Mouse (Mus musculus) cerebellum, adult 2 months (tissue): ENCODE data around the gene Timm23. TPM values are rescaled to one million over a fixed set of nuclear protein-coding genes. Genes with fewer than 3 reads are reported as not detected.

Experiments used
- DNase-seq, 2 experiments: peaks; one replicate each; pipeline ENCODE4 v3.0.0; 2021
- H3K27ac ChIP-seq: fragments of 200-500 bp; 2 replicates; pipeline ENCODE4 v1.5.1; 2012; ENCODE audit warnings: low read length, control low read depth, inconsistent platforms; ENCODE audit not compliant: insufficient read depth
- H3K27me3 ChIP-seq: fragments of 200-500 bp; 2 replicates; pipeline ENCODE4 v1.6.1; 2012; ENCODE audit warnings: inconsistent platforms, mild to moderate bottlenecking, low read length, moderate library complexity; ENCODE audit not compliant: control insufficient read depth, insufficient read depth
- H3K4me1 ChIP-seq: fragments of 200-500 bp; 2 replicates; pipeline ENCODE4 v1.6.1; 2011; ENCODE audit warnings: low read length; ENCODE audit not compliant: control insufficient read depth, insufficient read depth
- H3K4me3 ChIP-seq: fragments of 200-500 bp; replicated peaks from 2 replicates; pipeline ENCODE3; 2011; ENCODE audit warnings: mild to moderate bottlenecking, low read depth, low read length, control low read depth; ENCODE audit not compliant: insufficient read depth
- CTCF ChIP-seq: fragments of 200-500 bp; IDR thresholded peaks from 2 replicates; pipeline ENCODE4 v1.5.1; 2011; ENCODE audit warnings: low read depth, mild to moderate bottlenecking, control low read depth, low read length, moderate library complexity, borderline replicate concordance; ENCODE audit not compliant: insufficient read depth
- POLR2A ChIP-seq: fragments of 200-500 bp; IDR thresholded peaks from 2 replicates; pipeline ENCODE4 v1.6.1; 2011; ENCODE audit warnings: low read length, control low read depth, borderline replicate concordance; ENCODE audit not compliant: insufficient read depth
- WGBS: fragments of 180-500 bp; shearing (Covaris S2); methylation state at CpG from one replicate; pipeline ENCODE4 v1.1.7; 2018; 5-methylcytosine and 5-hydroxymethylcytosine counted together
- polyA plus RNA-seq: library from polyadenylated mRNA; depleted of rRNA; stranded (reverse); fragments of >200 nt; gene quantifications from 2 replicates; pipeline ENCODE4 v1.2.3, GENCODE M21; 2012

The Timm23 gene
- polyA plus RNA-seq, 1 experiment, result 182 TPM

GRCm38 (mm10) chr14:32170137-32170536, 31.6 kb downstream of the Timm23 start:
- H3K27me3 ChIP-seq, result no peaks in the 10 kb centered on the region
- no peak for DNase-seq
- 73% methylated on average over 4 of the region's 4 CpGs for WGBS
- no peaks in the 10 kb centered on the region; the same call in 1 of the 2 replicates for H3K4me1 ChIP-seq
- H3K27ac ChIP-seq, result no peak overlapping the region
- H3K4me3 ChIP-seq, result no peak overlapping the region
- TF ChIP-seq POLR2A (no peak), CTCF (no peak)

DNA sequence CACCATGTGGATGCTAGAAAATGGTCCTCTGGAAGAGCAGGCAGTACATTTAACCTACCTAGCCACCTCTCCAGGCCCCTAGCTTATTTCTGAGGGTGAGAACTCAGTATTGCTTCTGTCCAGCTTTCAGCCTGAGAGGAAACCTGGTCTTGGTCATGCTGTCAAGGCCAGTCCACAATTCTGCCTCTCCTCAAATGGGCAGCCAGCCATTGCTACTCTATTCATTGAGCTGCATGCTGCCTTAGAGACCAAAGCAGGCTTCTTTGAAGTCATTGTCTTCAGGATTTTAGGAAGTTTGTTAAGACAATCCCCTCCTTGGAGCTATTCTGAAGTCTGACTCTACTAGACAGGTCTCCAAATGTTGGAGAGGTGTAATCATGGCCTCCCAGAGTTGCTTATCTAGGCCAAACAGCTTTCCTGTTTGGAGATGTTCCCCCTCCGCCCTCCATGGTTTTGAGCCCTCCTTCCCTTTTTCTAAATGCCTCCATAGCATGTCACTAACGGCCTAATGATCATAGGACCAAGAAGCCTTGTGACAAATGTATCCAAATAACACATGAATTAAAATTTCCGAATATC, 33.0 kb downstream of the Timm23 start:
- Histone ChIP-seq H3K4me1 (no peaks in the 10 kb centered on the region; the same call in 1 of the 2 replicates), H3K27ac (no peak overlapping the region), H3K4me3 (no peak overlapping the region), H3K27me3 (no peaks in the 10 kb centered on the region)
- WGBS, result 76% methylated on average over 3 of the region's 3 CpGs
- TF ChIP-seq CTCF (no peak), POLR2A (no peak)
- DNase-seq, result no peak

GRCm38 (mm10) chr14:32167326-32167725, 34.4 kb downstream of the Timm23 start:
- no peaks in the 10 kb centered on the region for H3K27me3 ChIP-seq
- TF ChIP-seq POLR2A (no peak), CTCF (no peak)
- no peak overlapping the region for H3K27ac ChIP-seq
- WGBS, result 94% methylated on average over 5 of the region's 5 CpGs
- no peaks in the 10 kb centered on the region; the same call in 1 of the 2 replicates for H3K4me1 ChIP-seq
- DNase-seq, result no peak
- H3K4me3 ChIP-seq, result no peak overlapping the region

- Histone ChIP-seq H3K27me3 (no peaks in the 10 kb centered on the region), H3K4me3 (no peak overlapping the region), H3K4me1 (no peaks in the 10 kb centered on the region; the same call in 1 of the 2 replicates), H3K27ac (no peak overlapping the region)
- TF ChIP-seq CTCF, result no peak
- no peak for TF ChIP-seq POLR2A
- DNase-seq, result no peak
- WGBS, result 44% methylated on average over 1 of the region's 1 CpGs
These were observed 34.9 kb downstream of the Timm23 start for GRCm38 (mm10) chr14:32166840-32167239.

DNA sequence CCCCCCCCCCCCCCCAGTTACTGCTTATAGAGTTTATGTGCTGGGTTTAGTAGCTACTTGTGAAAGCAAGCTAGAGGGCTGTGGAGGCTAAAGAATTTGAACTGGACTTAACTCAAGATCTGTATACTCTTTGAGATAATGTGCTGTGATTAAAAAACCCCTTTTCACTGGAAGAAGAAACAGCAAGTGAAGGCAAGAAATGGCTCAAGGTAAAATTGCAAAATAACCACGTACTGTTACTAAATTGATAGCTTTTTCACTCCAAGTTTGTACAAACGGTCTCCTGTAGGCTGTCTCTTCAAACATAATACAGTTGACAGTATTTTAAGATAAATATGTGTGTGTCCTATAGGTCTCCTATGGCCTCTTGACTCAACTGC, 35.6 kb downstream of the Timm23 start:
- H3K27ac ChIP-seq, result no peak overlapping the region
- no peak for DNase-seq
- WGBS, result 76% methylated on average over 2 of the region's 2 CpGs
- no peaks in the 10 kb centered on the region; the same call in 1 of the 2 replicates for H3K4me1 ChIP-seq
- TF ChIP-seq CTCF (no peak), POLR2A (no peak)
- H3K27me3 ChIP-seq, result no peaks in the 10 kb centered on the region
- peak overlapping the region; percentile 8 for H3K4me3 ChIP-seq

- peak; percentile 90 to 91 for DNase-seq
- Histone ChIP-seq H3K4me1 (no peaks in the 10 kb centered on the region; the same call in 1 of the 2 replicates), H3K4me3 (peak overlapping the region; percentile 48), H3K27ac (peak overlapping the region; percentile 67; the same call in 1 of the 2 replicates), H3K27me3 (no peaks in the 10 kb centered on the region)
- peak; percentile 29; the same call in 1 of the 2 replicates for TF ChIP-seq POLR2A
- no peak for TF ChIP-seq CTCF
- 1% methylated on average over 42 of the region's 42 CpGs for WGBS
These were observed 36.2 kb downstream of the Timm23 start for GRCm38 (mm10) chr14:32165278-32166061.

DNA sequence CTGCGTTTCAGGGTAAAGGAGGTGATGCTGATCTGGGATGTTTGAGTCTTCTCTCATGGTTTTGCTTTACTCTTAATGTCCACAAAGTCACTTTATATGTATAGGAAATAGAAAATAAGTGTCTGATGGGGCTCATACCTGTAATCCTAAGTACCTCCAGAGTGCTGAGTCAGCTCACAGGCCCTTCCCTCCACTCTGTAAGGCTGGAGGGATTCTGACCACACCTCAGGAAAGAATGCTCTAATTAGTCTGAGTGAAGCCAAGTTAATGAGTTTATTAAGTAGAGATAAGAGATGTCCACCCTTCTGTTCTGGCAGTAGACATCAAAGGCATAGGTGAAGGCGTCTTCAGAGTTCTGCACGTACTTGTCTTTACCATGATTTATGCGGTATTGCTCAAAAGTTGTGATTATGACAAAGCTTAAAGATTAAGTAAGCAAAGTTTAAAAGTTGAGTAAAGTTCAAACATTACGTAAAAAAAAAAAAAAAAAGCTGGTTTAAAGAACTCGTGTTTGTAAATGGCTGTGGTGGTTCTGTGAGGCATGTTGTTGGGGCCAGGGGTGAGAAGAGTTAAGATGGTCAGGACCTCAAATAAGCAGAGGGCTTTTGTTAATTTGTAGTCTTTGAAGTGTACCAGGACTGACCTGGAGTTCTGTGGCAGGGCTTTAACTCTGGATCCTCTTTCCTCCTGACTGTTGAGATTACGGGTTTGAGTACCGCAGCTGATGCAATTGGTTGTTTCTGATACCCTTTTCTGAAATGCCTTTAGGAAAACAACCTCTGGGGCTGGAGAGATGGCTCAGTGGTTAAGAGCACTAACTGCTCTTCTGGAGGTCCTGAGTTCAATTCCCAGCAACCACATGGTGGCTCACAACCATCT, 37.3 kb downstream of the Timm23 start:
- 92% methylated on average over 8 of the region's 8 CpGs for WGBS
- no peak overlapping the region for H3K27ac ChIP-seq
- TF ChIP-seq POLR2A (no peak), CTCF (no peak)
- H3K4me1 ChIP-seq, result no peaks in the 10 kb centered on the region; the same call in 1 of the 2 replicates
- no peak for DNase-seq
- H3K27me3 ChIP-seq, result no peaks in the 10 kb centered on the region
- no peak overlapping the region for H3K4me3 ChIP-seq
